Mouse (Mus musculus) embryonic facial prominence, embryonic 12.5 days (tissue): ENCODE results near the gene Baz1a. TPM values are rescaled to one million over a fixed set of nuclear protein-coding genes. Genes with fewer than 3 reads are reported as not detected.
"Not testable (repeated sequence)": the region's sequence is repeated elsewhere in the genome, so short reads cannot be mapped to it uniquely, and the experiment has no call there.

ENCODE experiments used
- ATAC-seq: fragments of 200-750 bp; cut with Nextera tagmentation; 2 replicates; pipeline ENCODE4 v1.8.0; 2017; ENCODE audit not compliant: insufficient number of reproducible peaks, insufficient read depth, low FRiP score, low TSS enrichment
- H3K27ac ChIP-seq: fragments of 300-500 bp; sonication (generic); 2 replicates; pipeline ENCODE4 v1.5.1; 2016; ENCODE audit warnings: mild to moderate bottlenecking
- H3K27me3 ChIP-seq: fragments of 300-500 bp; sonication (generic); 2 replicates; pipeline ENCODE4 v1.6.1; 2016; ENCODE audit warnings: mild to moderate bottlenecking, moderate library complexity
- H3K36me3 ChIP-seq: fragments of 300-500 bp; sonication (generic); 2 replicates; pipeline ENCODE4 v1.6.1; 2016; ENCODE audit warnings: mild to moderate bottlenecking
- H3K4me1 ChIP-seq: fragments of 300-500 bp; sonication (generic); 2 replicates; pipeline ENCODE4 v1.6.1; 2016
- H3K4me2 ChIP-seq: fragments of 300-500 bp; sonication (generic); replicated peaks from 2 replicates; pipeline ENCODE4 v1.6.1; 2016; ENCODE audit warnings: mild to moderate bottlenecking, moderate library complexity
- H3K4me3 ChIP-seq: fragments of 300-500 bp; sonication (generic); 2 replicates; pipeline ENCODE4 v1.5.1; 2016; ENCODE audit warnings: mild to moderate bottlenecking
- H3K9ac ChIP-seq: fragments of 300-500 bp; sonication (generic); 2 replicates; pipeline ENCODE4 v1.6.1; 2016; ENCODE audit warnings: mild to moderate bottlenecking, moderate library complexity
- H3K9me3 ChIP-seq: fragments of 300-500 bp; sonication (generic); 2 replicates; pipeline ENCODE4 v1.6.1; 2016; ENCODE audit warnings: mild to moderate bottlenecking, moderate library complexity
- WGBS: fragments of 180-500 bp; shearing (Covaris S2); methylation state at CpG from one replicate; pipeline ENCODE4 v1.1.7; 2016; 5-methylcytosine and 5-hydroxymethylcytosine counted together
- polyA plus RNA-seq: library from polyadenylated mRNA; unstranded; fragments of >200 nt; fragmentation: Nextera tagmentation; extraction: Ambion mirVana; gene quantifications from 2 replicates; pipeline ENCODE4 v1.2.1, GENCODE M21; 2016

Gene Baz1a
- polyA plus RNA-seq, 1 experiment from 2014 or later, result 34.3 TPM

GRCm38 (mm10) chr12:55004396-55004795 is 9.8 kb downstream of the Baz1a start:
- Histone ChIP-seq H3K36me3 (no peaks in the 10 kb centered on the region), H3K4me3 (no peak overlapping the region)
- no peak for ATAC-seq

DNA sequence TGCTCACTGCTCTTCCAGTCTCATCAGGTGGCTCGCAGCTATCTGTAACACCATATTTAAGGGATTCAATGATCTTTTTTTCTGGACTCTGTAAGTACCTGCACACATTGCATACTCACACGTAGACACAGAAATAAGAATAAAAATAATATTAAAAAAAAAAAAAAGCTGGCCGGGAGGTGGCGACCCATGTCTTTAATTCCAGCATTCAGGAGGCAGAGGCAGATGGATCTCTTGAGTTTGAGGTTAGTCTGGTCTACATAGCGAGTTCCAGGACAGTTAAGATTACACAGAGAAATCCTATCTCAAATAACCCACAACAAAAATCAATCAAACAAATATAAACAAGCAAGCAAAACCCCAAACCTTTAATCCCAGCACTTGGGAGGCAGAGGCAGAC is 10.3 kb downstream of the Baz1a start:
- Histone ChIP-seq H3K36me3 (no peaks in the 10 kb centered on the region), H3K4me2 (no peak overlapping the region), H3K4me3 (no peak overlapping the region), H3K9me3 (no peaks in the 10 kb centered on the region), H3K27ac (no peak overlapping the region), H3K9ac (no peak overlapping the region), H3K4me1 (no peaks in the 10 kb centered on the region), H3K27me3 (no peaks in the 10 kb centered on the region)
- WGBS, result 91% methylated on average over 5 of the region's 5 CpGs
- no peak for ATAC-seq

More at GRCm38 (mm10) chr12:55004396-55004795, 9.8 kb downstream of the Baz1a start:
- Histone ChIP-seq H3K4me1 (no peaks in the 10 kb centered on the region), H3K9ac (no peak overlapping the region), H3K4me2 (no peak overlapping the region), H3K27me3 (no peaks in the 10 kb centered on the region), H3K9me3 (no peaks in the 10 kb centered on the region), H3K27ac (no peak overlapping the region)
- WGBS, result 87% methylated on average over 3 of the region's 3 CpGs

GRCm38 (mm10) chr12:55002532-55002931 is 11.6 kb downstream of the Baz1a start:
- ATAC-seq, H3K4me3 ChIP-seq: not testable (repeated sequence)
- 92% methylated on average over 7 of the region's 7 CpGs for WGBS

DNA sequence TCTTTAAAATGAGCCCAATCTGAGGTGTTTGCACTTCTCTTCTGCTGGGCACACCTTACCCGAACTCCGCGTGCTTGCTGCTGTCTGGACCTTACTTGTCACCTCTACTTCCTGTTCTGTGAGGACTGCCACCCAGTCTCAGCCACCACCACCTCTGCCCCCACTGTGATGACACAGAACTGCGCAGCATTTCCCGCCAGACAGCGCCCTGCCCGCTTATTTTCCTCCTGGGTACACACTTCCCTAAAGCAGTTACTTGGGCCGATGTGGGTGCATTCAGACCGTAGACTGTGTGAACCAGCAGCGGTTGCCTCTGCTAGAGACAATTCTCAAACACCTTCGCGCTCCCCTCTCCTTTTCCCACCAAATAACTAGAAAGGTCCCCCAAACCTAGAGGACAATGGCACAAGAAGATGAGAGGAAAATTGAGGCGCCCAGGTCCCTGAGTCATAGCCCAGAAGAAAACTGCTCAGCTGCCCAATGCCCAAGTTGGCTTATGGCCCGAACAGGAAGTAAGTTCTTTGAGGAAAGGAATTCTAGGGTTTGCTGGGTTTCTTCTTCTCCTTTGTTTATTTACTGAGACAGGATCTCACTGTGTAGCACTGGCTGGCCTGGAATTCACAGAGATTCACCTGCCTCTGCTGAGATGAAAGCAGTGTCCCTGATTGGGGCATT is 15.0 kb downstream of the Baz1a start:
- Histone ChIP-seq H3K27me3 (no peaks in the 10 kb centered on the region), H3K36me3 (no peaks in the 10 kb centered on the region), H3K4me3 (no peak overlapping the region), H3K9ac (no peak overlapping the region), H3K4me1 (no peaks in the 10 kb centered on the region), H3K9me3 (no peaks in the 10 kb centered on the region), H3K27ac (no peak overlapping the region), H3K4me2 (no peak overlapping the region)
- no peak for ATAC-seq
- 80% methylated on average over 14 of the region's 14 CpGs for WGBS

More at GRCm38 (mm10) chr12:55002532-55002931, 11.6 kb downstream of the Baz1a start:
- not testable (repeated sequence) for H3K4me2 ChIP-seq, H3K27me3 ChIP-seq, H3K9me3 ChIP-seq, H3K27ac ChIP-seq, H3K9ac ChIP-seq, H3K4me1 ChIP-seq, H3K36me3 ChIP-seq

GRCm38 (mm10) chr12:54998411-54998810 is 15.7 kb downstream of the Baz1a start:
- Histone ChIP-seq H3K36me3 (no peaks in the 10 kb centered on the region), H3K27ac (no peak overlapping the region), H3K4me3 (no peak overlapping the region), H3K9ac (no peak overlapping the region), H3K9me3 (no peaks in the 10 kb centered on the region), H3K27me3 (no peaks in the 10 kb centered on the region), H3K4me2 (no peak overlapping the region), H3K4me1 (no peaks in the 10 kb centered on the region)
- WGBS, result 58% methylated on average over 5 of the region's 5 CpGs
- no peak for ATAC-seq

DNA sequence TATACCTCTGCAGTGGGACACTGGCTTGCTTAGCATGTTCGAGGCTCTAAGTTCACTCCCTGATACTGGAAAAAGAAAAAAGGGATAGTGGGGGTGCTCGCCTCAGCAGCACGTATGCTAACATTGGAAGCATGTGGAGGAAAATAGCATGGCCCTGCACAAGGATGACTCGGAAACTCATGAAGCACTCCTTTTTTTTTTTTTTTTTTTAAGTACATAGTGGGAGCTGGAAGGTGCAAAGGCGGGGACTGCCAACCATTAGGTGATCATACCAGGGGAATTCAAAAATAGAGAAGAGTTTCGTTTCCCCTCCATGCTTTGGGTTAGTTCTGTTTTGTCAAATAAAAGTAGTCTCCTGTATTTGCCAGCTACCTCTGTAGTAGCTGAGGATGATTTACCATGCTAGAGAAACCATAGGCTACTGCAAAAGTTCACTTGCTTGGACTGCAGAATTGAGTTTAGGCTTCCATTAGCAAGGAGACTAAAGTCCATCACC is 17.1 kb downstream of the Baz1a start:
- Histone ChIP-seq H3K36me3 (no peaks in the 10 kb centered on the region), H3K4me1 (no peaks in the 10 kb centered on the region), H3K9me3 (no peaks in the 10 kb centered on the region), H3K4me3 (no peak overlapping the region), H3K27me3 (no peaks in the 10 kb centered on the region), H3K4me2 (no peak overlapping the region), H3K27ac (no peak overlapping the region), H3K9ac (no peak overlapping the region)
- ATAC-seq, result no peak
- 81% methylated on average over 6 of the region's 6 CpGs for WGBS

DNA sequence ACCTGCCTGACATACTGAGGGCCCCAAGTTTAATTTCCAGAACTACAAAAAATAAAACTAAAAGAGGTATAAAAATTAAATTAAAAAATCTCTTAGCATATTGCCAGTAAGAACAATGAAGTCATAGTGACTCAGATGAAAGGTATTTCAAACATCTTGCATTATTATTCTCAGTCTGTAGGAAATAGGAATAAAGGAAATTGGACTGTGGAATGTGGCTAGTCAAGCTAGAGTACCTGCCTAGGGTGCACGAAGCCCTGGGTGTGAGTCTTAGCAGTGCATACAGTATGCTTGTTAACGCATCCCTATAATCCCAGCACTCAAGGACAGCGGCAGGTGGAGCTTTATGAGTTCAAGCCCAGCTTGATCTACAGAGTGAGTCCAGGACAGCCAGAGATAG is 18.2 kb downstream of the Baz1a start:
- Histone ChIP-seq H3K4me3 (no peak overlapping the region), H3K36me3 (no peaks in the 10 kb centered on the region), H3K4me2 (no peak overlapping the region), H3K9me3 (no peaks in the 10 kb centered on the region), H3K4me1 (no peaks in the 10 kb centered on the region), H3K27me3 (no peaks in the 10 kb centered on the region), H3K9ac (no peak overlapping the region), H3K27ac (no peak overlapping the region)
- ATAC-seq, result no peak
- 60% methylated on average over 3 of the region's 3 CpGs for WGBS

GRCm38 (mm10) chr12:54994418-54994817 is 19.7 kb downstream of the Baz1a start:
- WGBS, result 81% methylated on average over 4 of the region's 4 CpGs
- ATAC-seq, result no peak
- no peak overlapping the region for H3K9ac ChIP-seq
- no peaks in the 10 kb centered on the region for H3K9me3 ChIP-seq
- no peaks in the 10 kb centered on the region for H3K27me3 ChIP-seq
- no peak overlapping the region for H3K4me3 ChIP-seq
- H3K4me2 ChIP-seq, result no peak overlapping the region
- H3K4me1 ChIP-seq, result no peaks in the 10 kb centered on the region
- no peaks in the 10 kb centered on the region for H3K36me3 ChIP-seq
- H3K27ac ChIP-seq, result no peak overlapping the region

- Histone ChIP-seq H3K27me3 (no peaks in the 10 kb centered on the region), H3K4me3 (no peak overlapping the region), H3K9ac (no peak overlapping the region), H3K4me1 (no peaks in the 10 kb centered on the region), H3K27ac (no peak overlapping the region), H3K36me3 (no peaks in the 10 kb centered on the region), H3K4me2 (no peak overlapping the region), H3K9me3 (no peaks in the 10 kb centered on the region)
- 73% methylated on average over 6 of the region's 6 CpGs for WGBS
- no peak for ATAC-seq
Measured at GRCm38 (mm10) chr12:54994068-54994386, 20.1 kb downstream of the Baz1a start.

GRCm38 (mm10) chr12:54993246-54994067 is 20.7 kb downstream of the Baz1a start:
- no peak overlapping the region for H3K9ac ChIP-seq
- H3K4me1 ChIP-seq, result no peaks in the 10 kb centered on the region
- no peaks in the 10 kb centered on the region for H3K9me3 ChIP-seq
- no peaks in the 10 kb centered on the region for H3K36me3 ChIP-seq
- H3K4me3 ChIP-seq, result no peak overlapping the region
- ATAC-seq, result no peak
- no peak overlapping the region for H3K4me2 ChIP-seq
- no peak overlapping the region for H3K27ac ChIP-seq
- 66% methylated on average over 16 of the region's 16 CpGs for WGBS
- no peaks in the 10 kb centered on the region for H3K27me3 ChIP-seq

DNA sequence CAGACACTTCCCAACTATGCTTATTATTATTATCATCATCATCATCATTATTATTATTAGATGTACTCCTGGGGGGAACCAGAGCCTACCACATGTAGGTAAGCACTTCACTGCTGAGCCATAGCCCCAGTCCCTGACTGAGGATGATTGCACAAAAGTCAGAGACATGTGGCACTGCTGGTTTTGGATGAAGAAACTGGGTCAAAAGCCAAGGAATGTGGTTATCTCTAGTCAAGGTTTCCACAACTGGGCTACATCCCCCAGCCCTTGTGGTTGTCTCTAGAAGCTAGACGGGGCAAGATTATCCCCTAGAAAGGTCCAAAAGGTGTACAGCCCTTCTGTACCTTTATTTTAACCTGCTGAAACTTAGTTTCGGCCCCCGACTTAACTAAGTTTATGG is 21.3 kb downstream of the Baz1a start:
- H3K9me3 ChIP-seq, result no peaks in the 10 kb centered on the region
- no peak overlapping the region for H3K9ac ChIP-seq
- no peak for ATAC-seq
- no peak overlapping the region for H3K4me3 ChIP-seq
- 94% methylated on average over 3 of the region's 3 CpGs for WGBS
- no peak overlapping the region for H3K4me2 ChIP-seq
- no peak overlapping the region for H3K27ac ChIP-seq
- no peaks in the 10 kb centered on the region for H3K27me3 ChIP-seq
- no peaks in the 10 kb centered on the region for H3K4me1 ChIP-seq
- H3K36me3 ChIP-seq, result no peaks in the 10 kb centered on the region

GRCm38 (mm10) chr12:54988323-54988850 is 25.8 kb downstream of the Baz1a start:
- no peak for ATAC-seq
- Histone ChIP-seq H3K4me1 (peaks cover 6% of the 10 kb centered on the region; the same call in 1 of the 2 replicates), H3K9me3 (no peaks in the 10 kb centered on the region), H3K4me3 (no peak overlapping the region), H3K27ac (no peak overlapping the region), H3K9ac (no peak overlapping the region), H3K36me3 (no peaks in the 10 kb centered on the region), H3K4me2 (no peak overlapping the region), H3K27me3 (no peaks in the 10 kb centered on the region)
- 79% methylated on average over 4 of the region's 4 CpGs for WGBS
